Mouse (Mus musculus): ENCODE measurements around the gene Lpcat2. TPM values are rescaled to one million over a fixed set of nuclear protein-coding genes. Genes with fewer than 3 reads are reported as not detected.

Gene Lpcat2
- polyA plus RNA-seq, 1 experiment from 2014 or later = 4.8 TPM

- Histone ChIP-seq H3K27me3 (ENCODE audit: control insufficient read depth, insufficient read depth, low read length) (no peaks in the 10 kb centered on the region), H3K4me3 (ENCODE audit: low read depth, low read length) (no peak overlapping the region), H3K9me3 (replicated peaks; ENCODE audit: control insufficient read depth, low read length) (no peaks in the 10 kb centered on the region), H3K9ac (replicated peaks; ENCODE audit: low read length) (no peak overlapping the region), H3K27ac (replicated peaks; ENCODE audit: low read depth, low read length) (no peak overlapping the region), H3K4me2 (ENCODE audit: low read depth, low read length) (no peak overlapping the region), H3K4me1 (ENCODE audit: control insufficient read depth, insufficient read depth, low read length) (no peaks in the 10 kb centered on the region), H3K36me3 (replicated peaks; ENCODE audit: control insufficient read depth, insufficient read depth, low read depth, low read length) (peaks cover 2% of the 10 kb centered on the region)
- ATAC-seq (replicated peaks; ENCODE audit: insufficient number of reproducible peaks, low FRiP score, low TSS enrichment, low read depth) (no peak), DNase-seq (ENCODE audit: low spot score) (no peak)
- 91% methylated on average over 7 of the region's 7 CpGs for WGBS
These were observed 1.3 kb downstream of the Lpcat2 start for GRCm38 (mm10) chr8:92856273-92856986.

- DNase-seq (ENCODE audit: low spot score) (no peak), ATAC-seq (replicated peaks; ENCODE audit: insufficient number of reproducible peaks, low FRiP score, low TSS enrichment, low read depth) (no peak)
- Histone ChIP-seq H3K4me3 (ENCODE audit: low read depth, low read length) (no peak overlapping the region), H3K4me2 (ENCODE audit: low read depth, low read length) (no peak overlapping the region), H3K27me3 (ENCODE audit: control insufficient read depth, insufficient read depth, low read length) (no peaks in the 10 kb centered on the region), H3K9me3 (replicated peaks; ENCODE audit: control insufficient read depth, low read length) (no peaks in the 10 kb centered on the region), H3K9ac (replicated peaks; ENCODE audit: low read length) (no peak overlapping the region), H3K36me3 (replicated peaks; ENCODE audit: control insufficient read depth, insufficient read depth, low read depth, low read length) (no peaks in the 10 kb centered on the region), H3K27ac (replicated peaks; ENCODE audit: low read depth, low read length) (no peak overlapping the region), H3K4me1 (ENCODE audit: control insufficient read depth, insufficient read depth, low read length) (no peaks in the 10 kb centered on the region)
- 84% methylated on average over 14 of the region's 14 CpGs for WGBS
These were observed 3.5 kb downstream of the Lpcat2 start for GRCm38 (mm10) chr8:92858475-92859182.

GRCm38 (mm10) chr8:92861977-92862376, 6.8 kb downstream of the Lpcat2 start:
- no peaks in the 10 kb centered on the region for H3K36me3 ChIP-seq (replicated peaks; ENCODE audit: control insufficient read depth, insufficient read depth, low read depth, low read length)
- DNase-seq (ENCODE audit: low spot score) (no peak), ATAC-seq (replicated peaks; ENCODE audit: insufficient number of reproducible peaks, low FRiP score, low TSS enrichment, low read depth) (no peak)
- H3K9ac ChIP-seq (replicated peaks; ENCODE audit: low read length) = no peak overlapping the region
- H3K27me3 ChIP-seq (ENCODE audit: control insufficient read depth, insufficient read depth, low read length) = no peaks in the 10 kb centered on the region
- no peaks in the 10 kb centered on the region for H3K9me3 ChIP-seq (replicated peaks; ENCODE audit: control insufficient read depth, low read length)
- no peak overlapping the region for H3K27ac ChIP-seq (replicated peaks; ENCODE audit: low read depth, low read length)
- H3K4me2 ChIP-seq (ENCODE audit: low read depth, low read length) = no peak overlapping the region
- no peak overlapping the region for H3K4me3 ChIP-seq (ENCODE audit: low read depth, low read length)
- H3K4me1 ChIP-seq (ENCODE audit: control insufficient read depth, insufficient read depth, low read length) = no peaks in the 10 kb centered on the region
- WGBS = 90% methylated on average over 1 of the region's 1 CpGs

GRCm38 (mm10) chr8:92870281-92870680, 15.1 kb downstream of the Lpcat2 start:
- DNase-seq (ENCODE audit: low spot score) (no peak), ATAC-seq (replicated peaks; ENCODE audit: insufficient number of reproducible peaks, low FRiP score, low TSS enrichment, low read depth) (no peak)
- Histone ChIP-seq H3K9ac (replicated peaks; ENCODE audit: low read length) (no peak overlapping the region), H3K4me1 (ENCODE audit: control insufficient read depth, insufficient read depth, low read length) (no peaks in the 10 kb centered on the region), H3K9me3 (replicated peaks; ENCODE audit: control insufficient read depth, low read length) (no peaks in the 10 kb centered on the region), H3K4me3 (ENCODE audit: low read depth, low read length) (no peak overlapping the region), H3K27ac (replicated peaks; ENCODE audit: low read depth, low read length) (no peak overlapping the region), H3K36me3 (replicated peaks; ENCODE audit: control insufficient read depth, insufficient read depth, low read depth, low read length) (no peaks in the 10 kb centered on the region), H3K4me2 (ENCODE audit: low read depth, low read length) (no peak overlapping the region), H3K27me3 (ENCODE audit: control insufficient read depth, insufficient read depth, low read length) (no peaks in the 10 kb centered on the region)
- 53% methylated on average over 7 of the region's 7 CpGs for WGBS

- 41% methylated on average over 10 of the region's 10 CpGs for WGBS
- no peak for ATAC-seq (replicated peaks; ENCODE audit: insufficient number of reproducible peaks, low FRiP score, low TSS enrichment, low read depth)
- Histone ChIP-seq H3K9ac (replicated peaks; ENCODE audit: low read length) (no peak overlapping the region), H3K9me3 (replicated peaks; ENCODE audit: control insufficient read depth, low read length) (no peaks in the 10 kb centered on the region), H3K36me3 (replicated peaks; ENCODE audit: control insufficient read depth, insufficient read depth, low read depth, low read length) (no peaks in the 10 kb centered on the region), H3K4me3 (ENCODE audit: low read depth, low read length) (no peak overlapping the region), H3K4me1 (ENCODE audit: control insufficient read depth, insufficient read depth, low read length) (no peaks in the 10 kb centered on the region), H3K27ac (replicated peaks; ENCODE audit: low read depth, low read length) (no peak overlapping the region), H3K27me3 (ENCODE audit: control insufficient read depth, insufficient read depth, low read length) (no peaks in the 10 kb centered on the region), H3K4me2 (ENCODE audit: low read depth, low read length) (no peak overlapping the region)
- DNase-seq (ENCODE audit: low spot score) = no peak
These were observed 17.1 kb downstream of the Lpcat2 start for GRCm38 (mm10) chr8:92872063-92872759.

- no peak for DNase-seq (ENCODE audit: low spot score)
- H3K4me1 ChIP-seq (ENCODE audit: control insufficient read depth, insufficient read depth, low read length) = no peaks in the 10 kb centered on the region
- no peaks in the 10 kb centered on the region for H3K9me3 ChIP-seq (replicated peaks; ENCODE audit: control insufficient read depth, low read length)
- no peak overlapping the region for H3K27ac ChIP-seq (replicated peaks; ENCODE audit: low read depth, low read length)
- no peaks in the 10 kb centered on the region for H3K36me3 ChIP-seq (replicated peaks; ENCODE audit: control insufficient read depth, insufficient read depth, low read depth, low read length)
- H3K4me3 ChIP-seq (ENCODE audit: low read depth, low read length) = no peak overlapping the region
- no peak overlapping the region for H3K4me2 ChIP-seq (ENCODE audit: low read depth, low read length)
- no peaks in the 10 kb centered on the region for H3K27me3 ChIP-seq (ENCODE audit: control insufficient read depth, insufficient read depth, low read length)
- no peak overlapping the region for H3K9ac ChIP-seq (replicated peaks; ENCODE audit: low read length)
- 81% methylated on average over 10 of the region's 10 CpGs for WGBS
- no peak for ATAC-seq (replicated peaks; ENCODE audit: insufficient number of reproducible peaks, low FRiP score, low TSS enrichment, low read depth)
These were observed 20.7 kb downstream of the Lpcat2 start for GRCm38 (mm10) chr8:92875795-92876194.

- H3K36me3 ChIP-seq (replicated peaks; ENCODE audit: control insufficient read depth, insufficient read depth, low read depth, low read length) = no peaks in the 10 kb centered on the region
- no peaks in the 10 kb centered on the region for H3K4me1 ChIP-seq (ENCODE audit: control insufficient read depth, insufficient read depth, low read length)
- H3K9me3 ChIP-seq (replicated peaks; ENCODE audit: control insufficient read depth, low read length) = no peaks in the 10 kb centered on the region
- 35% methylated on average over 4 of the region's 4 CpGs for WGBS
- no peaks in the 10 kb centered on the region for H3K27me3 ChIP-seq (ENCODE audit: control insufficient read depth, insufficient read depth, low read length)
- DNase-seq (ENCODE audit: low spot score) (no peak), ATAC-seq (replicated peaks; ENCODE audit: insufficient number of reproducible peaks, low FRiP score, low TSS enrichment, low read depth) (no peak)
- H3K4me3 ChIP-seq (ENCODE audit: low read depth, low read length) = no peak overlapping the region
- H3K9ac ChIP-seq (replicated peaks; ENCODE audit: low read length) = no peak overlapping the region
- H3K4me2 ChIP-seq (ENCODE audit: low read depth, low read length) = no peak overlapping the region
- H3K27ac ChIP-seq (replicated peaks; ENCODE audit: low read depth, low read length) = no peak overlapping the region
These were observed 26.1 kb downstream of the Lpcat2 start for GRCm38 (mm10) chr8:92881247-92881646.

GRCm38 (mm10) chr8:92883771-92884170, 28.6 kb downstream of the Lpcat2 start:
- no peak overlapping the region for H3K4me2 ChIP-seq (ENCODE audit: low read depth, low read length)
- no peak overlapping the region for H3K27ac ChIP-seq (replicated peaks; ENCODE audit: low read depth, low read length)
- no peak overlapping the region for H3K4me3 ChIP-seq (ENCODE audit: low read depth, low read length)
- H3K4me1 ChIP-seq (ENCODE audit: control insufficient read depth, insufficient read depth, low read length) = no peaks in the 10 kb centered on the region
- 77% methylated on average over 2 of the region's 2 CpGs for WGBS
- DNase-seq (ENCODE audit: low spot score) = no peak
- H3K36me3 ChIP-seq (replicated peaks; ENCODE audit: control insufficient read depth, insufficient read depth, low read depth, low read length) = no peaks in the 10 kb centered on the region
- ATAC-seq (replicated peaks; ENCODE audit: insufficient number of reproducible peaks, low FRiP score, low TSS enrichment, low read depth) = no peak
- no peaks in the 10 kb centered on the region for H3K27me3 ChIP-seq (ENCODE audit: control insufficient read depth, insufficient read depth, low read length)
- H3K9me3 ChIP-seq (replicated peaks; ENCODE audit: control insufficient read depth, low read length) = no peaks in the 10 kb centered on the region
- H3K9ac ChIP-seq (replicated peaks; ENCODE audit: low read length) = no peak overlapping the region

Data from embryonic facial prominence, embryonic 11.5 days (tissue).